Mouse (Mus musculus): ENCODE data around the gene Tcf23.

- no peak for TF ChIP-seq CTCF (IDR thresholded peaks at IDR 0.05; ENCODE audit: low read depth, low read length)
- no peak for TF ChIP-seq POLR2A (IDR thresholded peaks at IDR 0.05; ENCODE audit: borderline replicate concordance, low read depth, low read length)
These were observed 25.6 kb downstream of the Tcf23 start for GRCm38 (mm10) chr5:30994074-30994473.
